Mouse (Mus musculus) thymus, postnatal 14 days (tissue): ENCODE results near the gene Astl.

Experiments used
- DNase-seq: peaks from one replicate; pipeline ENCODE4 v3.0.0; 2021

The Astl gene

GRCm38 (mm10) chr2:127369703-127370376 is 31.4 kb downstream of the Astl start:
- DNase-seq: no peak

DNA sequence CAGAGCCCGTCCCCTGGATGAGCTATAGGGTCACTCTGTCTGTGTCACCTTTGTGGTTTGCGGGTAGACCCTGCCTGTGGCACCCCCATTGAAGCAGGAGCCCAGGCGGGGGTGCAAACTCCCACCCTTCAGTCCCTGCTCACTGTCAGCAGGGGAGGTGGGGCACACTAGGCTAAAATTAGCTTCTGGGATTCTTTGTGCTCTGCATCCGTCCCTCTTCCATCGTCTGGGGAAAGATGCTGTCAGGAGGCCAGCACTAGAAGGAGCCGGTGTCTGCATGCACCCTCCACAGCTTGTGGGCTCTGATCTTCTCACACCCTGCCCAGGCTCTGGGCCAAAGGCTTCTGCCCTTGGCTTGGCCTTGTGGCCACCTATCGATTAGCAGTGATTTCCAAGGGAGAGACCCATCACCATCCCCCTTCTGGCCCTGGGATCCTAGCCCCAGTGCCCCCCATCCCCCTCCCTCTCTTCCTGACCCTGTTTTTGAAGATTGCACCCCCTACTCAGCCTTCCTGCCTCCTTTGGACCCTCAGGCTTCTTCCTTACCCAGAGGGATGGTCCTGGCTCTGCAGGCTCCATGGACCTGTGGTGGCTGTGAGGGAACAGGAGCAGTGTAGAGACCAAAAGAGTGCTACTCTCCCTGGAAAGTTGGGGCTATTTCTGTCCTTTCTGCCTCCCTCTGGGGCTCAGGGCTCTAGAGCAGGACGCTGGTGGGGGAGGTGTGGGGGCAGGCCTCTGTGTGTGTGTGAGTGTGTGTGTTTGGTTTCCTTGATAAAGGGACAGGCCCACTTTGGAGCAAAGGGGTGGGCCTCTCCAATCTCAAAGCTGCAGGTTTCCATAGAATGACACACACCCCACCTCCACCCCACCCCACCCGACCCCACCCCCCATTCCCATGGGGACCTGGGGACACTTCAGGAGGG is 32.4 kb downstream of the Astl start:
- no peak for DNase-seq

DNA sequence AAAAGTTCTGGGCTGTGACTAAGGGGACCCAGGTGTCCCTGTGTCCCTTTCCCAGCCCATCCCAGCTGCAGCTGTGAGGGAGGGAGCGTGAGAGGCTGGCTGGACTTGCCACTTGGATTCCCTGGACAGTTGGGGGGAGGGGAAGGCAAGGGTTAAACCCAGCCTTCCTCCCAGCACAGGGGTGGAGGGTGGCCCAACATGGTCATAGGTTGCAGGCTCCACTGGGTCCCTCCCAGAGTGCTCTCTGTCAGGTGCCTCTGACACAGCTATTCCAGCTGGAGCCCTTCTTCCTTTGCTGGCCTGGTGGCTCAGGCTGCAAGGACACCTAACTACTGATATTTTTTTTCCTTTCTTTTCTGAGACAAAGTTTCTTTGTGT is 33.0 kb downstream of the Astl start:
- DNase-seq: no peak

DNA sequence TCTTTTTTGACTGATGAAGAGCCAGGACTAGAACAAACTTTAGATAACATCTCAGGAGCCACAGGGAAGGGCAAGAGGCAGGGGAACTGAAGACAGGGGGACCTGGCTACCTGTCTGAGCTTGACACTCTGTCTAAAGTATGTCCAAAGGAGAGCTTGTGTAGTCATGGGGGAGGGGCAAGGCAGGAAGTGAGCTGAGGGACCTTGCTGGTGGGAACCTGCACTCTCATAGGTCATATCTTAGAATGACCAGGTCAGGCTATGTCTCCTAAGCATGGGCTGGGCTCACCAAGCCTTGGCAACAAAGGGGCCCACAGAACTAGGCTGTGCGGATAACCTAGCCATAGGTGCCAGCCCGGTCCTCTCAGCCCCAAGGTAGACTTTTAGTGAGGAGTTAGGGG is 33.6 kb downstream of the Astl start:
- DNase-seq: no peak

DNA sequence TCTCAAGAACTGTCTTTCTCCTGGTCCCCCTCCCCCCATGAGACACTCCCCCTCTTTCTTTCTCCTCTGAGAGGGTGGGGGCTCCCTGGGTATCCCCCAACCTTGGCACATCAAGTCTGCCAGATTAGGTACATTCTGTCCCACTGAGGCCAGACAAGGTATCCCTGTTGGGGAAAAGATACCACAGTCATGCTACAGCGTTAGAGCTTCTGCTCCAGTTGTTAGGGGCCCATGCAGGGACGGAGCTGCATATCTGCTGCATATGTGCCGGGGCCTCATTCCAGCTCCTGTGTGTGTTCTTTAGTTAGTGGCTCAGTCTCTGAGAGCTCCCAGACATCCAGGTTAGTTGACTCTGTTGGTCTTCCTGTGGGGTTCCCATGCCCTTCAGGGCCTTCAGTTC is 35.7 kb downstream of the Astl start:
- DNase-seq: no peak

DNA sequence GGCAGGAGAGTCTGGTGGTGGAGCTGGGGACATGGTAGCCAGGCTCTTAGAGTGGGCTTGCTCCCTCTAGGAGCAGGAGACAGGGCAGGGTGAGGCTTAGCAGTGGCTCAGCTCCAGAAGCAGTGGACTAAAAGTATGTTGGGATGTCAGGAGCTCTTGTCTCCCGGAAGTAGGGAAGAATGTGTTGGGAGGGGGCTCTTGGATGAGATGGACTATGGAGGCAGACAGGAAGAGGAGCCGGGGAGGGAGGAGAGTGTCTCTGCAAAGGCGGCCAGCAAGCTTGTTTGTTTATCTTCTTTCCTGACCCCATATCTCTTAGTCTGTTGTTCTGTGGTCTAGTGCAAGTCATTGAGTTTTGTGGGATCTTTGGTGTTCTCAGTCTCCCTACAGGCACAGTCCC is 36.6 kb downstream of the Astl start:
- DNase-seq: no peak

DNA sequence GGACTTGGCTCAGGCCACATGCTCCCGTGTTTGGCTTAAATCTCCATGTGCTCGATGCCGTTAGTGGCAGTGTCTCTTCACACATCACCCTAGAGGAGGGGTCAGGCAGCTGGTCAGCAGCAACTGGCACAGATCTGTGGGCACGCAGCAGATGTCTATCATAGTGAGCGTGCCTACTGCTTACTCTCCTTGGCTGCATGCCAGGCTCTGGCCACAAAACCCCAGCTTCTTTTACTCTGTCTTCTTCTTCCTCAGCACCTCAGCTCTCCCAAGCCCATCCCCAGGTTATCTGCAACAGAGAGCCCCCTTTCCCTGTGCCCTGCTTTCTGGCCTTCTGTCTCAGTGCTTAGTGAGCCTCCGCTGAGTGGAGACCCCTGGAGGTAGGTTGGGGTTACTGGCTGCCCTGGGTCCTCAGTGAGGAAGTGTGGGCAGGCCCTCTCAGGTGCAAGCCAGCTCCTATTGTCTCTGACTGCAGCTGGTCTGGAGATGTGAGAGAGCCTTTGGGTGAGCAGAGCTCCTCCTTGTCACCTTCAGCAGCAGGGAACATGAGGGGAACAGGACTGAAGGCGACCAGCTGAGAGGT is 37.4 kb downstream of the Astl start:
- peak; percentile 64 for DNase-seq

DNA sequence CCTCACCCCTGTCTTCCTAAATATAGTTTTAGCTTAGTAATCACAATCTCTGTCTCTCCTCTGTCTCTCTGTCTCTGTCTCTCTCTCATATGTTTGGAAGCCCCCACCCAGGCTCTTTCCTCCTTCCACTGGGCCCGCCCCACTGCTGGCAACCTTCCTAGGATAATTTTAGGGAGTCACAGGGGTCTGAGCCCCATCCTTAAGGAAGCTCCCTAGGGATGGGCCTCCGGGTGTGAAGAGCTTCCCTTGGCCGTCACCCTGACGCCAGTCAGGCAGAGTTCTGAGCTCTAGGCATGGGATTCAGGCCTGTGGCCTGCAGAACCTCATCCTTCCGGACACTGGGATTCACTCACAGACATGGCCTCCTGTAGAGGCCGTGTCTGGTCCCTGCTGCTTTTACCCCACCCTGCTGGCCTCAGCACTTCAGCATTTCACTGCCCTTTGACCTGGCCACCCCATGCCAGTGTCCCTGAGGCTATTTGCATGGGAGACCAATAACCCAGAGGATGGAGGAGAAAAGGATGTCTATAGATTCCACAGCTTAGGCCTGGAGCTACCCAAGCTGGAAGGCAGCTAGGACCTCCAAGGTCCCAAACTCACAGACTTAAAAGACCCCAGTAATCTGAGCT is 38.1 kb downstream of the Astl start:
- no peak for DNase-seq

DNA sequence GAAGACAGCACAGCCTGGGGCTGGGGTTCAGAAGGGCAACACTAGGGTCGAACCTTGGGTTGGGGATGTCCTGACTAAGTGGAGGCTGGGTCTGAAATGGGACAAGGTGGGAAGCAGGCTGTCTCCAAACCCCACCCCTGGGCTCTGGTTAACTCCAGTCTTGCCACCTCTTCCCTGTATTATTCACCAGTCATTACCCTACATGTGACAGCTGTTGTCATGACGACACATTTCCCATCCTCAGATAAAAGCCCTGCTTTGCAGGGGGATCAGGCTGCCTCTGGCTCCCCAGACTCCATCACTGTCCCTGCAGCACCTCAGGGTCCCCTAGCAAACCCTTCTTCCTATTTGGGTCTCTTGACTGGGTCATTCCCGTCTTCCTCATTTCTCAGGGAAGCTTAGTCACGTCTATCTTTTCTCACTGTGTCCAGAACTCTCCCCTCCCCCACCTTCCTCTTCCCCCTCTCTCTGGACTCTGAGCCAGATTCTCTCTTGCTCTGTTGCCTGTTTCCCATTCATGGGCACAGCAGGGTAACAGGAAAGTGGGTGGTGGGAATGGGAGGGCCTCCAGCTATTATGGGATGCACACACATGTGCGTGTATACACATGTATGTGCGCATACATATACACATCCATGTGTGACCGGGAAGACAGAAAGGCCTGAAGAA is 39.6 kb downstream of the Astl start:
- no peak for DNase-seq

DNA sequence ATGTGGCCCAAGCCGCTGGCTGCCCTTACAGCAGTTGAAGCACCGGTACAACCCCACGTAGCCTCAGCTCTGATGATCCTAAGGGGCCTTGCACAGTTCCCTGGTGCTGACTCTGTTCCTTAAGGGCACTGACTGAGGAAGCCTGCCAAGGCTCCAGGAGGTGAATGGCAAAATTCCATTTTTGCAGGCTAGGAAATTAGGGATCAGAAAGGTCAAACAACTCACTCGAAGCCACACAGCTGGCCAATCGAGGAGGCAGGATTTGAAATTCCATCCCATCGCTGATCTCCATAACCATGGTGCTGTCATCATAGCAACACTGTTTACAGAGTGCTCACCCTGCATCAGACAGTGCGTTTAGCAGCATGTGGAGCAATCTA is 40.2 kb downstream of the Astl start:
- no peak for DNase-seq

- no peak for DNase-seq
Observed at GRCm38 (mm10) chr2:127379250-127379649, 40.8 kb downstream of the Astl start.

- no peak for DNase-seq
Observed at GRCm38 (mm10) chr2:127383881-127384280, 45.4 kb downstream of the Astl start.

- no peak for DNase-seq
Observed at GRCm38 (mm10) chr2:127387521-127387920, 49.1 kb downstream of the Astl start.

- DNase-seq: no peak
Observed at GRCm38 (mm10) chr2:127390352-127390751, 51.9 kb downstream of the Astl start.

GRCm38 (mm10) chr2:127390846-127391245 is 52.4 kb downstream of the Astl start:
- DNase-seq: no peak

DNA sequence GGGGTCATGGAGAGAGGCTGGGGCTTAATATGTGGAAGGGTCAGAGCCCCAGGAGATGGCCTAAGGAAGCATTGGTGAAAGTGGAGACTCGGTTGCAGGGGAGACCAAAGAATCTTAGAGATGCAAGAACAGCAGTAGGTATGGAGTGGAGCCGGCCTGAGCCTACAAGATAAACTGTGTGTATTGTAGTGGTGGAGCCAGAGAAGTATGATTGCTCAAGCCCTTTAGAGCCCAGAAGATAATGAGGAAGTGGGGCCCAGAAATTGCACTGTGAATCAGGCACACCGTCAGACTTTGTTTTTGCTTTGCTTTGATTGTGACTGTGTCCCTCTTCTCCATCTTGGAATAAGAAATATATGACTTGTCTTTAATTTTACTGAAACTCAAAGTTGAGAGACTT is 52.9 kb downstream of the Astl start:
- no peak for DNase-seq

- no peak for DNase-seq
Observed at GRCm38 (mm10) chr2:127394606-127395161, 56.2 kb downstream of the Astl start.

GRCm38 (mm10) chr2:127398738-127399137 is 60.3 kb downstream of the Astl start:
- DNase-seq: no peak
